Mouse (Mus musculus) ES-Bruce4 (cell line): ENCODE data around the gene Psma4. TPM values are rescaled to one million over a fixed set of nuclear protein-coding genes. Genes with fewer than 3 reads are reported as not detected.

Experiments used
- H3K27ac ChIP-seq: 2 replicates; pipeline ENCODE4 v1.5.1; 2012; ENCODE audit warnings: low read length, inconsistent platforms; ENCODE audit not compliant: insufficient read depth
- H3K27me3 ChIP-seq: 2 replicates; pipeline ENCODE4 v1.6.1; 2012; ENCODE audit warnings: mild to moderate bottlenecking, low read length, inconsistent platforms; ENCODE audit not compliant: control insufficient read depth, poor library complexity, insufficient read depth, severe bottlenecking
- H3K36me3 ChIP-seq: 2 replicates; pipeline ENCODE4 v1.6.1; 2012; ENCODE audit warnings: inconsistent platforms, mild to moderate bottlenecking, low read length, moderate library complexity; ENCODE audit not compliant: control insufficient read depth, poor library complexity, insufficient read depth, severe bottlenecking
- H3K4me1 ChIP-seq: one replicate; pipeline ENCODE4 v1.8.1; 2011; ENCODE audit warnings: low read length; ENCODE audit not compliant: control insufficient read depth, insufficient read depth
- H3K4me3 ChIP-seq: 2 replicates; pipeline ENCODE4 v1.5.1; 2011; ENCODE audit warnings: low read depth, mild to moderate bottlenecking, low read length
- H3K9ac ChIP-seq: 2 replicates; pipeline ENCODE4 v1.6.1; 2012; ENCODE audit warnings: low read depth, mild to moderate bottlenecking, inconsistent platforms; ENCODE audit not compliant: poor library complexity, severe bottlenecking
- H3K9me3 ChIP-seq: replicated peaks from 2 replicates; pipeline ENCODE4 v1.6.1; 2012; ENCODE audit warnings: mild to moderate bottlenecking, low read length, inconsistent platforms; ENCODE audit not compliant: control insufficient read depth, poor library complexity, insufficient read depth, severe bottlenecking
- CTCF ChIP-seq: IDR thresholded peaks from one replicate; pipeline ENCODE4 v1.8.1; 2011; ENCODE audit warnings: low read depth, low read length
- EP300 ChIP-seq: IDR thresholded peaks from 2 replicates; pipeline ENCODE4 v1.6.1; 2011; ENCODE audit warnings: low read depth, low read length; ENCODE audit not compliant: insufficient read depth
- POLR2A ChIP-seq: IDR thresholded peaks from one replicate; pipeline ENCODE4 v1.8.1; 2011; ENCODE audit warnings: low read length; ENCODE audit not compliant: insufficient read depth
- polyA plus RNA-seq: library from polyadenylated mRNA; stranded (reverse); fragments of >200 nt; gene quantifications from 2 replicates; pipeline ENCODE4 v1.2.4, GENCODE M21; 2011; ENCODE audit warnings: low read depth; ENCODE audit not compliant: missing spikeins, insufficient read depth, insufficient read length

The Psma4 gene
- polyA plus RNA-seq, 1 experiment: 320 TPM

- no peak overlapping the region for H3K4me3 ChIP-seq
- no peaks in the 10 kb centered on the region for H3K9me3 ChIP-seq
- no peaks in the 10 kb centered on the region; the same call in 1 of the 2 replicates for H3K27me3 ChIP-seq
- no peak overlapping the region for H3K9ac ChIP-seq
- H3K27ac ChIP-seq: no peak overlapping the region
- TF ChIP-seq EP300 (no peak), POLR2A (no peak), CTCF (no peak)
- no peaks in the 10 kb centered on the region for H3K4me1 ChIP-seq
- H3K36me3 ChIP-seq: no peaks in the 10 kb centered on the region
Measured at GRCm38 (mm10) chr9:54969972-54970637, 19.5 kb downstream of the Psma4 start.

- H3K9me3 ChIP-seq: no peaks in the 10 kb centered on the region
- no peak for TF ChIP-seq POLR2A
- no peak for TF ChIP-seq EP300
- no peak for TF ChIP-seq CTCF
- H3K4me3 ChIP-seq: peak within 1 kb of the TSS; percentile 81
- no peaks in the 10 kb centered on the region for H3K36me3 ChIP-seq
- H3K4me1 ChIP-seq: peaks cover 2% of the 10 kb centered on the region
- H3K27ac ChIP-seq: no peak within 1 kb of the TSS
- H3K27me3 ChIP-seq: peaks cover 13% of the 10 kb centered on the region
- peak within 1 kb of the TSS; percentile 51 for H3K9ac ChIP-seq
Measured at GRCm38 (mm10) chr9:54980674-54981073, 30.1 kb downstream of the Psma4 start, which contains the start of gene Chrna5. Gene Chrna5 (plus strand): TSS chr9:54980880.

- Histone ChIP-seq H3K27ac (no peak overlapping the region), H3K36me3 (no peaks in the 10 kb centered on the region), H3K4me1 (peaks cover 2% of the 10 kb centered on the region), H3K9ac (peak overlapping the region; percentile 51), H3K4me3 (peak overlapping the region; percentile 81), H3K27me3 (peaks cover 13% of the 10 kb centered on the region), H3K9me3 (no peaks in the 10 kb centered on the region)
- TF ChIP-seq CTCF (no peak), EP300 (no peak), POLR2A (no peak)
Measured at GRCm38 (mm10) chr9:54981291-54982191, 31.0 kb downstream of the Psma4 start.

- TF ChIP-seq EP300 (no peak), CTCF (no peak), POLR2A (no peak)
- H3K27me3 ChIP-seq: peaks cover 13% of the 10 kb centered on the region
Measured at GRCm38 (mm10) chr9:54982401-54982800, 31.8 kb downstream of the Psma4 start.

GRCm38 (mm10) chr9:54990362-54990761, 39.8 kb downstream of the Psma4 start:
- H3K27ac ChIP-seq: no peak overlapping the region
- no peaks in the 10 kb centered on the region for H3K36me3 ChIP-seq
- H3K4me1 ChIP-seq: no peaks in the 10 kb centered on the region
- no peak for TF ChIP-seq POLR2A
- no peak for TF ChIP-seq CTCF
- TF ChIP-seq EP300: no peak
- no peak overlapping the region for H3K4me3 ChIP-seq
- no peak overlapping the region for H3K9ac ChIP-seq
- H3K27me3 ChIP-seq: no peaks in the 10 kb centered on the region
- no peaks in the 10 kb centered on the region for H3K9me3 ChIP-seq

More at GRCm38 (mm10) chr9:54982401-54982800, 31.8 kb downstream of the Psma4 start:
- Histone ChIP-seq H3K9me3 (no peaks in the 10 kb centered on the region), H3K27ac (no peak overlapping the region), H3K9ac (no peak overlapping the region), H3K4me3 (no peak overlapping the region), H3K4me1 (peaks cover 2% of the 10 kb centered on the region), H3K36me3 (no peaks in the 10 kb centered on the region)
